Comparison of ENCODE assay signal across 8 mouse cellular contexts in genomic region chr4:154636721-154637311, GRCm38 (mm10). TPM values are rescaled to one million over a fixed set of nuclear protein-coding genes. Genes with fewer than 3 reads are reported as not detected.
DNase-seq lines count a peak whose midpoint lies in the region; ATAC-seq lines count a peak whose summit lies in the region.

Gene Prdm16, minus strand, starts transcription at chr4:154636873.

- peak within 1 kb of the TSS; percentile 78 for H3K4me3 ChIP-seq in forebrain, embryonic 11.5 days (ENCODE audit: low read depth, low read length)
- H3K4me3 ChIP-seq in hindbrain, embryonic 12.5 days: peak within 1 kb of the TSS; percentile 50
- peak within 1 kb of the TSS; percentile 70 for H3K4me3 ChIP-seq in limb, embryonic 15.5 days
- H3K4me3 ChIP-seq in midbrain, embryonic 16.5 days (ENCODE audit: low read depth, low read length): peak within 1 kb of the TSS; percentile 41

- ATAC-seq in frontal cortex, adult (ENCODE audit: low TSS enrichment): peak; percentile 39; the same call in 1 of the 2 replicates
- ATAC-seq in forebrain, embryonic 11.5 days (replicated peaks; ENCODE audit: low FRiP score): peak; percentile 57
- peak; percentile 33 for ATAC-seq in hindbrain, embryonic 12.5 days (ENCODE audit: low FRiP score)
- peak; percentile 40; the same call in 1 of the 2 replicates for ATAC-seq in limb, embryonic 15.5 days (ENCODE audit: insufficient number of reproducible peaks, low FRiP score, low TSS enrichment, low read depth)
- ATAC-seq in midbrain, embryonic 16.5 days: no peak

- no peak for DNase-seq in frontal cortex, postnatal 14 days (ENCODE audit: low spot score in 2 of 2)
- peak; percentile 54 for DNase-seq in Muller cell, postnatal 12 days (ENCODE audit: inconsistent ontology term)
- peak; percentile 90 for DNase-seq in forebrain, embryonic 11.5 days (ENCODE audit: low spot score)
- DNase-seq in cerebellum, adult 18-20 months: no peak

- H3K9ac ChIP-seq in forebrain, embryonic 11.5 days (ENCODE audit: low read length): peak within 1 kb of the TSS; percentile 96
- peak within 1 kb of the TSS; percentile 72 for H3K9ac ChIP-seq in hindbrain, embryonic 12.5 days
- peak within 1 kb of the TSS; percentile 68 for H3K9ac ChIP-seq in limb, embryonic 15.5 days
- peak within 1 kb of the TSS; percentile 62 for H3K9ac ChIP-seq in midbrain, embryonic 16.5 days (ENCODE audit: low read depth, low read length)

- H3K27ac ChIP-seq in forebrain, embryonic 11.5 days (ENCODE audit: low read depth, low read length): peak within 1 kb of the TSS; percentile 94
- peak within 1 kb of the TSS; percentile 88 for H3K27ac ChIP-seq in hindbrain, embryonic 12.5 days
- peak within 1 kb of the TSS; percentile 97 for H3K27ac ChIP-seq in limb, embryonic 15.5 days
- peak within 1 kb of the TSS; percentile 76 for H3K27ac ChIP-seq in midbrain, embryonic 16.5 days (ENCODE audit: low read length)

- H3K27me3 ChIP-seq in forebrain, embryonic 11.5 days (ENCODE audit: control insufficient read depth, insufficient read depth, low read length): peaks cover 41% of the 10 kb centered on the region
- H3K27me3 ChIP-seq in hindbrain, embryonic 12.5 days: peaks cover 97% of the 10 kb centered on the region
- peaks cover 81% of the 10 kb centered on the region for H3K27me3 ChIP-seq in limb, embryonic 15.5 days
- peaks cover 68% of the 10 kb centered on the region for H3K27me3 ChIP-seq in midbrain, embryonic 16.5 days (ENCODE audit: control insufficient read depth, insufficient read depth, low read depth, low read length)

- under 1% methylated on average over 47 of the region's 47 CpGs for WGBS in forebrain, embryonic 11.5 days
- WGBS in hindbrain, embryonic 12.5 days: under 1% methylated on average over 47 of the region's 47 CpGs
- whole genome bisulfite sequencing in limb, embryonic 15.5 days: under 1% methylated on average over 47 of the region's 47 CpGs
- WGBS in midbrain, embryonic 16.5 days: under 1% methylated on average over 44 of the region's 47 CpGs

- H3K4me1 ChIP-seq in forebrain, embryonic 11.5 days (replicated peaks; ENCODE audit: control insufficient read depth, insufficient read depth, low read length): peaks cover 31% of the 10 kb centered on the region
- H3K4me1 ChIP-seq in hindbrain, embryonic 12.5 days: peaks cover 61% of the 10 kb centered on the region
- peaks cover 64% of the 10 kb centered on the region for H3K4me1 ChIP-seq in limb, embryonic 15.5 days
- H3K4me1 ChIP-seq in midbrain, embryonic 16.5 days (ENCODE audit: control insufficient read depth, insufficient read depth, low read length): peaks cover 25% of the 10 kb centered on the region

- no peaks in the 10 kb centered on the region for H3K36me3 ChIP-seq in forebrain, embryonic 11.5 days (ENCODE audit: control insufficient read depth, insufficient read depth, low read length)
- H3K36me3 ChIP-seq in hindbrain, embryonic 12.5 days: no peaks in the 10 kb centered on the region
- no peaks in the 10 kb centered on the region for H3K36me3 ChIP-seq in limb, embryonic 15.5 days
- no peaks in the 10 kb centered on the region for H3K36me3 ChIP-seq in midbrain, embryonic 16.5 days (ENCODE audit: control insufficient read depth, insufficient read depth, low read length)

- H3K9me3 ChIP-seq in forebrain, embryonic 11.5 days (ENCODE audit: control insufficient read depth, low read length): no peaks in the 10 kb centered on the region
- no peaks in the 10 kb centered on the region for H3K9me3 ChIP-seq in hindbrain, embryonic 12.5 days (replicated peaks)
- H3K9me3 ChIP-seq in limb, embryonic 15.5 days: no peaks in the 10 kb centered on the region
- no peaks in the 10 kb centered on the region for H3K9me3 ChIP-seq in midbrain, embryonic 16.5 days (replicated peaks; ENCODE audit: control insufficient read depth, low read length, poor library complexity, severe bottlenecking)

- H3K4me2 ChIP-seq in forebrain, embryonic 11.5 days (ENCODE audit: low read depth, low read length, severe bottlenecking): peak within 1 kb of the TSS; percentile 93
- H3K4me2 ChIP-seq in hindbrain, embryonic 12.5 days (replicated peaks): peak within 1 kb of the TSS; percentile 75
- H3K4me2 ChIP-seq in limb, embryonic 15.5 days: peak within 1 kb of the TSS; percentile 85
- H3K4me2 ChIP-seq in midbrain, embryonic 16.5 days (ENCODE audit: low read length): peak within 1 kb of the TSS; percentile 62

RNA-seq across cellular contexts. Expression of gene Prdm16, which starts in this region (rescaled TPM):
- polyA plus RNA-seq in forebrain, embryonic 11.5 days (2014; fragmentation: Nextera tagmentation; extraction: Ambion mirVana): 44.7 and 49.3 TPM in 2 replicates
- polyA plus RNA-seq in hindbrain, embryonic 12.5 days (2016; fragmentation: Nextera tagmentation; extraction: Ambion mirVana): 26.4 and 32.3 TPM in 2 replicates
- polyA plus RNA-seq in limb, embryonic 15.5 days (2015; fragmentation: Nextera tagmentation; extraction: Ambion mirVana): 16.9 and 17.5 TPM in 2 replicates
- polyA plus RNA-seq in midbrain, embryonic 16.5 days (2015; fragmentation: Nextera tagmentation; extraction: Ambion mirVana): 11.8 and 13.1 TPM in 2 replicates

Comparison
In these comparisons a context has a peak if more than half of its experiments do, and no peak if none do; other contexts are left out.
1. DNase-seq: peak in Muller cell, postnatal 12 days (single experiment) and forebrain, embryonic 11.5 days (single experiment); none in frontal cortex, postnatal 14 days (0 of 2) and cerebellum, adult 18-20 months (0 of 2).
2. Peak in every context shown above with its lines, with median percentiles within 50 percentile points of each other: H3K27ac ChIP-seq, H3K4me2 ChIP-seq, H3K4me3 ChIP-seq and H3K9ac ChIP-seq.